Mouse (Mus musculus) heart, adult 11 months (tissue): ENCODE data around the gene Vegfc.

Experiments used
- DNase-seq: peaks from one replicate; pipeline ENCODE4 v3.0.0; 2022

Vegfc gene

DNA sequence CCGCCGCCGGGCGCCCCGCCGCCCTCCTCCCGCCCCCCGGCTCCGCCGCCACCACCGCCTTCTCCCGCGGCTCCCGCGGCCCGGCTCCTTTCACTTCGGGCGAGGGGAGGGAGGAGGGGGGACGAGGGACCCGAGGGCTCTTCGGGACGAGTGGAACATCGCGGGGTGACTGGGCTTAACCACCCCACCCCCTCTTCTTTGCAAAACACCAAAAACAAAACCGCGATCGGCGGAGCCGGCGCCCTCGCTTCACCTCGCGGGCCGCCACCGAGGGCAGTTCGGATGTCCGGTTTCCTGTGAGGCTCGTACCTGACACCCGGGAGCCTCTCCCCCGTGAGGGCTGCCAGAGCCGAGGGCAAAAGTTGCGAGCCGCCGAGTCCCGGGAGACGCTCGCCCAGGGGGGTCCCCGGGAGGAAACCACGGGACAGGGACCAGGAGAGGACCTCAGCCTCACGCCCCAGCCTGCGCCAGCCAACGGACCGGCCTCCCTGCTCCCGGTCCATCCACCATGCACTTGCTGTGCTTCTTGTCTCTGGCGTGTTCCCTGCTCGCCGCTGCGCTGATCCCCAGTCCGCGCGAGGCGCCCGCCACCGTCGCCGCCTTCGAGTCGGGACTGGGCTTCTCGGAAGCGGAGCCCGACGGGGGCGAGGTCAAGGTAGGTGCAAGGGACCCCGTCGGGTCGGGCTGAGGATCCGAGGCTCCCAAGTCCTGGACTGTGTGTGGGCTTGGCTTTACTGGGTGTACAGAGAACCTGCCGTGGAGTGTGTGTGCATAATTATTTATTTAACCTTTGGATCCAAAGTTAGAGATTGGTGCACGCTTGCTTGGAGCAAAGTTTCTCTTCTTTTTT is at the start of gene Vegfc:
TSS of gene Vegfc (plus strand) at position 336 of the 850 bp plus-strand sequence.
- DNase-seq, result peak; percentile 97

DNA sequence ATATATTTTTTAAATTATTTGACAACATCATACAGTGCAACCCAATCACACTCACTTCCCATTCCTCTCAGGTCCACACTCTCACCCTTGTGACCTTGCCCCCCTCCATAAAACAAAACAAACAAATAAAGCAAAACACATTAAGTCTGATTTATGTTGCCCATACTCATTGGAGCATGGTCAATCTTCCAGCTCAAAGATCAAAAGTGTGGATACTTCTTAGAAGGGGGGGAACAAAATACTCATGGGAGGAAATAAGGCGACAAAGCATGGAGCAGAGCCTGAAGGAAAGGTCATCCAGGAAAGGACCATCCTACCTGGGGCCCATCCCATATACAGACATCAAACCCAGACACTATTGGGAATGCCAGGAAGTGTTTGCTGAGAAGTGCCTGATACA is 42.8 kb upstream of the Vegfc start:
- no peak for DNase-seq

DNA sequence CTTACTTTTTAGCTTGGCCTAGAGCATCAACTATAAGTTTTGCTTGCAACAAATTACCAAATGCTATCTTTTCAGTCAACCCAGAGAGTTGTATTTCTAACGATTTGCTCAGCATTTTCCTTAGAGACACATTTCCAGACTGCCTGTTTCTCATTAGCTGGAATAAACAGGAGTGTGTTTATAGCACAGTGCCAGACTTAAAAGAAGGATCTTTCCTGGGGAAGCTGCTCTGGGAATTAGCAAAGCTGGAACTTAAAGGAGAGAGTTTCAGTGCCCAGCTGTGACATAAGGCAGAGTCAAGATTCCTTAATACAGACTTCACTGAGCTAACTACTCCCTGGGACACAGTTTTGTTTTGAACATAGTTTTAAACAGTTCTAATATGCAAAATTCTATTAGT is 34.8 kb upstream of the Vegfc start:
- no peak for DNase-seq

DNA sequence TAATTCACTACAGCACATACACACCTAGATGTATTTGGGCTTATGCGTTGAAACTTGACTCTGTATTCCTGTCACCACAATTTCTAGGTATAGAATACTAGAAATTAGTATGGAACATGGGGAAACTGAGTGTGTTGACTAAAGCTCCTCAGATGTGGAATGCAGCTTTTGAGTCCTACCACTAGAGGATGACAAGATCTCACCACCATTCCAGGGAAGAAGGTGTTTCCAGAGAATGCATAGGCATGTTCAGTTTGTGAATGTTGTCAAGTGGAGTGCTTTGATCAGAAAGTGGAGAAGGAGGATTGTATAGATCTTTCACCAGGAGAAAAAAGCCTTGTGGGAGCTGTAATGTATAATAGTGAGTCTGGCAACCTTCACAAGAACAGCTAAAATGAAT is 33.9 kb upstream of the Vegfc start:
- DNase-seq, result no peak

DNA sequence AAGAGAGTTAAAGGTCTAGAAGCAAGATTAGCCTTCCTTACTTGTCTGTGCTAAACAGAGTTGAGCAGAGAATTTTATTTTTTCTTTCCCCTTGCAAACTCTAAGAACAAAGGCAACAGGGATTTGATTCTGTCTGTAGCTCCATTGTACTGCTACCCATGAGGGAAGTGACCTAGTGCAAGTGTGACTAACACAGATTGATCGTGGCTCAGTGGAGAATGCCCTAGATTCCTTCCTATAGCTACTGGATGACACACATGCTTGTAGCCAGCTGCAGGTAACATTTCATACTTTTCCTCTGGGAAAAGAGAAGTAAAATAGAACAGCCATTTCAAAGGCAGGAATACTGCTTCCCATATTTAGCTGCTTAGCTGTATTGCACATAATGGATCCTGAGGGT is 24.2 kb upstream of the Vegfc start:
- no peak for DNase-seq

DNA sequence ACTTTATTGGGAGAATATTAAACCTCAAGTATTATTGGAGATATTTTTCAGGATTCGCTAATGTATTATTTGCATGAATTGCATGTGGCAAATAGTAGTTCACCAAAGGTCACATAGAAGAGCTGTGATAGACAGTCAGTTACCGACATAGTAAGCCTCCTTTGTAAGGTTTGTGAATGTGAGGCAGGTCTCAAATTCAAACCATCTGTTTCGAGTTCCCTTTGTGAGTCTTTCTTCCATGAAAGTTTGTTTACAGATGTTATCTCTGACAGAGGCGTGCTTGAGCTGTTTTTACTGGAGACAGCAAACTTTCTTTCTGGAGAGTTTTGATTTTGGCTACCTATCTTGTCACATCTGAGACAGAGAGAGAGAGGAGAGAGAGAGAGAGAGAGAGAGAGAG is 11.9 kb upstream of the Vegfc start:
- DNase-seq, result no peak

DNA sequence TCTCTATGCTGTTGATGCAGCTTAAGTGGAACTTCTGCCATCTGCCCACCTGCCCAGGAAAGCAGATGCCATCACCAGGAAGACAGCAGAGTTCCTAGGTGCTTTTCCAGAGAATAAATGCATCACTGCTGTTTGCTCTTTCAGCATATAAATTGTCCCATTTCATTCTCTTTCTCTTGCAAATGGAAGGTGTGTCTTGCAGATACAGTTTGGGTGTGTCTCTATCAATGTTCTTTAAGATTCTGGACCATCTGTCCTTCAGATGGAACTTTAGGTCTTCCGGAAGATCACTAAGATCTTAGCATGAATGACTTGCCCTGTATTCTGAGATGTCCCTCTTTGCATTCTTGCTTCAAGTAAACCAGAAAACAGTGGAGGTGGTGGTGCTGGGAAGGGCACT is 1.1 kb upstream of the Vegfc start:
- DNase-seq, result no peak

DNA sequence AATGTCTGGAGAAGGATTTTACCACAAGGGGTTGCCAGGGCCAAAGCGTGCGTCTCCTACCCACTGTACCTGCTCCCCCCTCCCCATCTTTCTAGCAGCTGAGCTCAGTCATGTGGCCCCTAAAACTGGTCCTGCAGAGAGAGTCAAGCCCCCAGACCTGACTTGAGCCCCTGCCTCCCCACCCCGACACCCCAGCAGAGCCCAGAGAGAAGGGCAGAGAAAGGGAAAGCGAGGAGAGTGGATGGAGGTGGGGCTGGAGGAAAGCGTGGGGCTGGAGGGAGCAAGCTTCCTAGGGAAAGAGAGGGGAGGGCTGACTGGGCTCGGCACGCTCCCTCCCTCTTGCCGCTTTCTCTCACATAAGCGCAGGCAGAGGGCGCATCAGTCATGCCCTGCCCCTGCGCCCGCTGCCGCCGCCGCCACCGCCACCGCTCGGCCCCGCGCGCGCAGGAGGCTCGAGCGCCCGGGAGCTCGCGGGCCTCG is 575 bp upstream of the Vegfc start:
- no peak for DNase-seq

DNA sequence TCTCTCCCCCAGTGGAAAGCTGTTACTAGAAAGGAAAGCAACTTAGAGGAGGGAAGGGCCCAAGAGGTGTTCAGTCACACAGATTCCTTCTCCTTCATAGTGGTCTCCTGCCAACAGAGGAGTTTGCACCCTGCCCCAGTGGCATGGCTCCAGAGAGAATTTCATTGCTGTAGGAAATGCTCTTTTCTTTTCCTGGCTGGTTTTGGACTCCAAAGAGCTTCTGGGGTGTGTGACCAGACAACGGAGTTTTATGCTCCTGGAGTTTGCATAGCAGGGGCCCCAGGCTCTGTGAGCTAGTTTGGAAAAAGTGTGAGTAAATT is 675 bp downstream of the Vegfc start:
- DNase-seq, result no peak

DNA sequence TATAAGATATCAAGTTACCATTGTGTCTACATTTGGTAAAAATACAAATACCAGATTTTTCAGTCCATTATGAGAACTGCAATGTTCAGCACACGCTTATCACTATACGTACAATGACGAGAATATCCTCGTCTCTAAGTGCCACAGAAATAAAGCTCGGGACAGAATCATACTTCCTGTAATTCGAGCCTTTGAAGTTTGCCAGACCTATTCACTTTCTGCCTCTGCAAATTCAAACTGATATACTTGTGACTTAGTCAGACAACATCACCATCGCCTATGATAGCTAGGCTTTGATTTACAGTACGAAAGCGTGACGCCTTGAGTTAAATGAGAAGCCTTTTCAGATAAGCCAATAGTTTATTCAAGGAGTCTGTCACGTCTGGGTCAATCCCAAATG is 1.6 kb downstream of the Vegfc start:
- DNase-seq, result no peak

DNA sequence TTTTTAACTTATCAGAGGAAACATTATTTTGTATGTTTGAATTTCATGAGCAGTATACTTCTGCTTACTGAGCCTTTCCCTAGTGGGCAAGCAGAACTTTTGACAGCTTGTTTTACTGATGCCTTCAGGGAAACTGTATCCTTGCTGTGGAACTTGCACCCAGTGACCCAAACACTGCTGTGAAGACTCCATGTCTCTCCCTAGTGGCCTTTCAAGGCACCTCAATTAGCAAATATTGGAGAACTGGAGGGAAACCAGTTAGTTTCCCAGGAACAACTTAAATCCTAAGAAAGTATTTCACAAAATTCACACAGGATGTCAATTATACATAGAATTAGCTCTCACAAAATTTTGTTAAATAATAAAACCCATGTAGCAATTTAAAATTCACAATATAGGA is 2.2 kb downstream of the Vegfc start:
- DNase-seq, result no peak

DNA sequence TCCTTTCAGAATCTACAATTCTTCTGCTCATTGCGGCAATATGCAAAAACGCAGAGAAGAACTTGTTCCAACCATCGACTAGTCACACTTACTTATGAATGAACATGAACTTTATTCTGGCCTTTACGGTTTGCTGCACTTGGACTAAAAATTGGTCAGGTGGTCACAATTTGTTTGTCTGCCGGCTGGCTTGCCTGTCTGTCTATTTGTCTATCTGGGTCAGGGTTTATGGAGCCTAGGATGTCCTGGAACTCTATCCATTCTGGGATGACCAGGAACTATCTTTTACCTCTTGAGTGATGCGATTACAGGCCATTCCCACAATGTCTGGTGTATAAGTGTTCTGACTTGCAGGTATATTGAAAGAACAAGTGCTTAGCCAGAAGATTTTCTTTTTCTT is 8.5 kb downstream of the Vegfc start:
- no peak for DNase-seq

DNA sequence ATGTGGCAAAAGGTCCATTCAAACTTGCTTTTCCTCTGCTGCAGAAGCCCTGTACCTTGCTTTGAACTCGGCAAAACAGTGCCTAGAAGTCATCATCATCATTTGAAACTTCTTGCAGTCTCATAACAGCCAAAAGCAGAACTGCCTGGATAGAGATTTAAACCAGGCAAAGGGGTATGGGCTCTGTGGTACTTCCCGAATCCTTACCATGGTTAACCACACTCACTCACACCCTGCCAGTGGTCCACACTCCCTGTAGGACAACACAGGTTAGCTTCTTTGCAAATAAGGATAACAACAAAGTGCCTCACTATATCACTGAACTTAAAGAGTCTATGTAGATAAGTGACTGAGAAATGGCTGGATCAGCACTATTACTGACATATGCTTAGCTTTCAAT is 9.7 kb downstream of the Vegfc start:
- no peak for DNase-seq

DNA sequence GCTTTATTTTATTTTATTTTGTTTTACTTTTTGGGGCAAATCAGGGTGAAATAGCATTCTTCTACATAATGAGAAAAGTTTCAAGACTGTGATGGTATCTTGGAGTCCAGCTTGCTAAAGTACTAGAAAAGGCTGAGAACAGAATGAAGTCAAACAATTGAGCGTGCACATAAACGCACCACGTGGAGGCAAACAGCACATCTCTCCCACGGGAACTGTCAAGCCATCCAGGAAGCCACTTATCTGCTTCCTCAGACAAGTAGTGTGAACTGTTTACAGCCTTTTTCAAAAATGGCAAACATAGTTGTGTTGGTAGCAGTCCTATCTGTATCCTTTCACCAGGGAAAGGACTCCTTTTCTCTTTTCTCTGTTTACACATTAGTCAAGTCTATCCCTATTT is 11.8 kb downstream of the Vegfc start:
- peak; percentile 85 for DNase-seq

DNA sequence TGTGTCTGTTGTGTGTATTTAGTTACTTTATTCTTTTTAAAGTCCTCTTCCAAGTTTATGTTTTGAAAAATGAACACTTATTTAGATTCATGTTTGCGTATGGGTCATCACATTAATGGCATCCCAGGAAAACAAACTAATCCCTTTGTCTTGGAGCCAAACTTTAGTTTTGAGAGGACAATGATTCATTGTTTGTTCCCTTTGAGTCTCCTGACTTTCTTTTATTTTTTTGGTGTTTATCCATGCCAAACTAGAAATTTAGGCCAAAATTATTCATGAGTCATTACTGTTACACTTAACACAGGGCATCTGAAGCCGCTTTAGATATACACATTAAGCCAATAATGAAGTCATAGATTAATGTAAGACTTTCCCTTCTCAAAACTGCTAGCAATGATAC is 12.5 kb downstream of the Vegfc start:
- no peak for DNase-seq

DNA sequence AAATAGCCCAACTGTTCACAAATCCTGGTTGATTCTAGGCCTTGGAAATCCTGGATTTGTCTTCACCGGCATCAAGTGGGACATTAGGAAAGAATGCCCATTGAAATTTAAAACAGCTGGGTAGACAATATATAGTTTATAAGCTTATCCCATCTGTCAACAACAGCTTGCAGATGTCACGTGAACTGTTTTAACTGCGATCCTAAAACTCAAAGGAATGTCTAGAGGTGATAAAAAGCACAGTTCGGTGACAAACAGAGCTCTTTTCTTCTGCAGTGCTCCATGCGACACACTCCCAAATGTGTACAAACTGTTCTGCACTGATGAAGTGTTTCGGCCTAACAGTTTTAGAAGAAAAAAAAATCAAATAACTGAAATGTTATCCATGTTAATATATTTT is 22.7 kb downstream of the Vegfc start:
- DNase-seq, result no peak

DNA sequence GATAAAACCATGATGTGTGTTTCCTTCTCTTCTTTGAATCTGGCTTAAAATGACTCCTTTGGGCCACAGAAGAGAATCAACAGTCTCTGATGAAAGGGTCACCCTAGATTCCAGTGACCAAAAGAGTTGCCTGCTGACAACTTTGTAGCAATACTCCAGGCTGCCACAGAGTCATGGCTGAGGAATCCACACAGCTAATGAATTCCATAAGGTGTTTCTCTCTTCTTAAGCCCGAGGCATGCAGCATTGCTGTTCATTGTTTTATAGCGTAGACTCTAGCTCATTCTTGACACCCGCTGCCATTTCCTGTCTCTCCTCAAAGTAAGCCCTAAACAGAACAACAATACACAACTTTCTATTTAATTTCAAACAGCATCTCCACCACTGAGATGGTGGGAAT is 37.2 kb downstream of the Vegfc start:
- no peak for DNase-seq

DNA sequence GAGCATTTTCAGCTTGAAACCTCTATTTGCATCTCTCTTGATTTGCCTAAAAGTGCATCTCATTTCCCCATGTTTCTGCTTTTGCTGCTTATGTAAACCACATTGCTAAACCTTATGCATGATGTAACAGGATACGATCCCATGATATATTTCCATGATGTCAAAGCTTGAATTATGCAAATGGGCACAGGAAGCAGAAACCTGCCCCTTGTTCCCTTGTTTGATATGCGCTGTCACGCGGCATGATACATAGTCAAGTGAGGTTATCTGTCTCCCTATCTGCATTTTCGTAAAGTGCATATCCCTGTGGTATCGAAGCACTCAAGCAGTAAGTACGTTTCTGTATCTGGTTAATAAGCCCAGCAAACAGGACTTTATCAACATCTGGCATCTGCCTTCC is 42.7 kb downstream of the Vegfc start:
- no peak for DNase-seq

DNA sequence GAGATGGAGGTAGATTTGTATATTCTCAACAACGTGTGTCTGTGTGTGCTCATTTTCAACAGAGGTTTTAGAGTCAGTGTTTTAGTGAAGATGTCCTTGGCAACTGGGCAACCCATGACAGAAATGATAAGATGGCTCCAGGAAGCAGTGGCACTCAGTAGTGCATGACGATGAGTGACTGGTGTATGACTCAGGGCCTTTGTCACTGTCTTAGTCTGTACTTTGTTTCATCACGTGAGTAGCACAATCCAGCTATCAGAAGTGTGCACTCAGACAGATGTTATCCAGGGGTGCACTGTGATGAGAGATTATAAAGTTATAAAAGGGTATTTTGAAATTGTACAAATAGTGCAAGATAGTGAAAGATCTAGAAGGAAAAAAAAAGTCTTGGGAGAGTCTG is 44.5 kb downstream of the Vegfc start:
- no peak for DNase-seq

DNA sequence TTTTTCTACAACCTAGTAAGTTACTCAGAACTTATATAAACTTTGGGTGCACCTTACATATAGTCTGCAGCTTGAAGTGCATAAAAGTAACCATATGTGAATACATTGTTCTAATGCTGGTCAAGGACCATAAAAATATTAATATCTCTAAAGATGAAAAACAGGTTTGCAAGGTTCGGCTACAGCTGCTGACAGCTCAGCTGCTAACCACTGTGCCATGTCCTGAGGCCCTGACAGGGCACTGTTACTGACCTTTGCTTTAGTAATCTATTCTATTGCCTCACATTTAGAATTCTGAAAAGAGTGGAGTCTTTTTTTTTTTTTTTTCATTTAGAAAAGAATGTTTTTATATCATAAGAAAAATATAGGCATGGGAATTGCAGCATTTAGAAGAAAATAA is 44.9 kb downstream of the Vegfc start:
- no peak for DNase-seq

DNA sequence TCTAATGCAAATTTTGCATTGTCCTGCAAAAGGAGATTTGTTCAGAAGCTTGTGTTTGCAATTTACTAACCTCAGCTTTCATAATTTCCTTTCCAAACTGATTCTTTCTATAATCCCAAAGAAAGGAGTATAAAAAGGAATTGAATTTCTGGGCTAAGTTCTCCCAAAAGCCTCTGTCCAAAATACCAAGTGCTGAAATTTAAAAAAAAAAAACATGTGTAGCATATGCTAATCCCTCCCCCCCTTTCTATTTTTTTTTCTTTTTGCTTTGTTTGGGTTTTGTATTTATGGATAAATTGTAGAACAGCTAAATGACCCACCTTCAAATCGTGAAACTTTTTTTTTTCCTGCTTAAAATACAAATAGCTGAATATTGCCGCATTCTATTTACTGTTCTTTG is 53.2 kb downstream of the Vegfc start:
- no peak for DNase-seq

DNA sequence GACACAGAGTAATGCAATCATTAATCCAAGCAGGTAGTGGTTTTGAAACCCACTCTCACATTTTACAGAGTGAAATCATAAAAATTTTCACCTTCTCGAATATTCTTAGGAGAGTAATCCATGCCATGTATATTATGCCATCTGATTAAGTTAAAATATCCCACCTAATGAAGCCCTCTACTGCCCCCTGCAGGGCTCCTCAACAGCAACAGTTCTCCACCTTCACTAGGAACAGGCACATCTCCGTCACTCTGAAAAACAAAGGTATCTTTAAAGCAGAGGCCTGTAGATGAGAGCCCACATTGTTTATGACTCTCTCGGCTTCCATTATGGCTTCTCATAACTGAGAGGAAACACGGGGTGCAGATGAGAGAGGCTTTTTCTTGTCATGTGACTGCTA is 75.8 kb downstream of the Vegfc start:
- no peak for DNase-seq

DNA sequence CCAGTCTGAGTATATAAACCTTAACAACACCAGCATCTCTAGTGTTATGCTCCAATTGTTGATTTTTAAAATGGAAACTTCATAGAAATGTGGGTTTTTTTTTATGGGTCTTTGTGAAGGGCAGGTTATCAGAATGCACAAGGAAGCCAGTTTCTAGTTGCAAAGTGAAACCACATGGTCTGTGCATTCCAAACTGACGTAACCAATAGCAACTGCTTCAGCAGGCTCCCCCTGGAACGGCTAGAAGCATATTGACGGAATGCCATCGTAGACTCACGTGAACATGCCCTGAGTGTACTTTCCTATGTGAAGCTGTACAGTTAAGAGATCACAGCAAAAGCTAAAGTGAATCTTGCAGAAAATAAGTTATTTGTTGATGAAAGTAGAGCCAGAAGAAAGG is 86.1 kb downstream of the Vegfc start:
- no peak for DNase-seq

DNA sequence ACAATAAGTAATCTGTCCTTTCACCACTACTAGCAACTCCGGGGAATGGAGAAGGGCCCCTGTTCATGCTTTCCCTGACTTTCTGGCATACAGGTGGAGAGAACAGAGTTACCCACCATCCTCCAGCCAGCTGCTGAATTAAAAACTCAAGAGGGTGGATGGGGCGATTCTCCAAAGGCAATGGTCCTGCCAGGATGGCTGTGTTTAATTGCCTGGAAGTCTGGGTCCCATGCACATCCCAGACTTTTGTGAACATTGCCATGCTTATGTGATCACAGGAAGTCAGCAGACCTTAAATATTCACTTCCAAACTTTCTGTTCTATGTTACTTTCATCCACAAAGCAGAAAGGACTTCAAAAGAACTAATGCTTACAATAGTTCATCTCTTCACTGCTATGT is 107.9 kb downstream of the Vegfc start:
- no peak for DNase-seq

DNA sequence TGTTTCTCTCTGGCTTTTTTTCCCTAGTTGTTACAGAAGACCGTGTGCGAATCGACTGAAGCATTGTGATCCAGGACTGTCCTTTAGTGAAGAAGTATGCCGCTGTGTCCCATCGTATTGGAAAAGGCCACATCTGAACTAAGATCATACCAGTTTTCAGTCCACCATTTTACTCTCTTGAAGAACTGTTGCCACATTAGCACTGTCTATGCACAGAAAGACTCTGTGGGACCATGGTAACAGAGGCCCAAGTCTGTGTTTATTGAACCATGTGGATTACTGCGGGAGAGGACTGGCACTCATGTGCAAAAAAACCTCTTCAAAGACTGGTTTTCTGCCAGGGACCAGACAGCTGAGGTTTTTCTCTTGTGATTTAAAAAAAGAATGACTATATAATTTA is 108.5 kb downstream of the Vegfc start:
- no peak for DNase-seq

DNA sequence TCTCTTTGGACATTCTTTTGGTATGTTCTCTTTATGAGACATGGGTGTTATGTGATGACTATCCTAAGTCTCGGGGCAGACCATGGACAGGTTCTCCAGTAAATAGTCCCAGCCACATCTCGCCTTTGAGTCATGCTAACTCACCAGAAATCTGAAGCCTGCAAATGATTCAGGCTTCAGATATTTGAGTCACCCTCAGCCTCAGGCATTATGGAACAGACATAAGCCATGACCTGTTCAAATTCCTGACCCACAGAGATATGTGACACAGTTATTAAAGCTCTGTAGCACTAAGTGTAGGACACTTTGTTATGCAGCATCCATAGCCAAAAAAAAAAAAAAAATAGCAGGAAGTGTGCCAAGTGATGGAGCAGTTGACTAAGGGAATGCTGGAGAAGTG is 138.8 kb downstream of the Vegfc start:
- no peak for DNase-seq
